Mouse (Mus musculus) forebrain, embryonic 12.5 days (tissue): ENCODE measurements around the gene Cyfip1. TPM values are rescaled to one million over a fixed set of nuclear protein-coding genes. Genes with fewer than 3 reads are reported as not detected.
"Not testable (repeated sequence)": the region's sequence is repeated elsewhere in the genome, so short reads cannot be mapped to it uniquely, and the experiment has no call there.

Experiments
- ATAC-seq: fragments of 200-750 bp; cut with Nextera tagmentation; 2 replicates; pipeline ENCODE4 v1.8.0; 2017; ENCODE audit warnings: moderate TSS enrichment; ENCODE audit not compliant: low FRiP score
- H3K27ac ChIP-seq: fragments of 300-500 bp; sonication (generic); 2 replicates; pipeline ENCODE4 v1.5.1; 2016; ENCODE audit warnings: mild to moderate bottlenecking
- H3K27me3 ChIP-seq: fragments of 300-500 bp; sonication (generic); 2 replicates; pipeline ENCODE4 v1.6.1; 2016; ENCODE audit warnings: mild to moderate bottlenecking
- H3K36me3 ChIP-seq: fragments of 300-500 bp; sonication (generic); replicated peaks from 2 replicates; pipeline ENCODE4 v1.6.1; 2016; ENCODE audit warnings: mild to moderate bottlenecking
- H3K4me1 ChIP-seq: fragments of 300-500 bp; sonication (generic); 2 replicates; pipeline ENCODE4 v1.6.1; 2016
- H3K4me2 ChIP-seq: fragments of 300-500 bp; sonication (generic); 2 replicates; pipeline ENCODE4 v1.6.1; 2016; ENCODE audit warnings: mild to moderate bottlenecking, moderate library complexity
- H3K4me3 ChIP-seq: fragments of 300-500 bp; sonication (generic); replicated peaks from 2 replicates; pipeline ENCODE4 v1.5.1; 2016; ENCODE audit warnings: mild to moderate bottlenecking
- H3K9ac ChIP-seq: fragments of 300-500 bp; sonication (generic); 2 replicates; pipeline ENCODE4 v1.6.1; 2016; ENCODE audit warnings: mild to moderate bottlenecking
- H3K9me3 ChIP-seq: fragments of 300-500 bp; sonication (generic); 2 replicates; pipeline ENCODE4 v1.6.1; 2016
- WGBS: fragments of 180-500 bp; shearing (Covaris S2); methylation state at CpG from one replicate; pipeline ENCODE4 v1.1.7; 2016; 5-methylcytosine and 5-hydroxymethylcytosine counted together
- polyA plus RNA-seq: library from polyadenylated mRNA; unstranded; fragments of >200 nt; fragmentation: Nextera tagmentation; extraction: Ambion mirVana; gene quantifications from 2 replicates; pipeline ENCODE4 v1.2.1, GENCODE M21; 2016

The Cyfip1 gene
- polyA plus RNA-seq, 1 experiment from 2014 or later, result 79.7 TPM

DNA sequence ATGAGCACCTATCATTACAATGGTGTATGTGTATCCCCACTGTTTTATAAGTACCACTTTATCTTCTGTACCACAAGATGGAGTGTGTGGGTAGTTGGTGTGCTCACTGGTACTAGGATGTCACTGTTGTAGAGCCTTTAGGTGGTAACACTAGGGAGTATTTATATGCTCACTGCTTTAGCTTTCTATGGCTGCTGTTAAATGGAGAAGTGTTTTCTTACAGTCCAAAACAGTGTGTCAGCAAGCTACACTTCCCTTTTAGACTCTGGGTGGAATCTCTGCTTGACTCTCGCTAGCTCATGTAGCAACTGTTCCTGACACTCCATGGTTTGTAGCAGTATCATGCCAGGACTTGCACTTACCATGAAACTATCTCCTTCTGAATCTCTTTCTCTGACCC is 68.0 kb downstream of the Cyfip1 start:
- ATAC-seq, result no peak
- Histone ChIP-seq H3K27me3 (no peaks in the 10 kb centered on the region), H3K4me1 (no peaks in the 10 kb centered on the region), H3K9me3 (no peaks in the 10 kb centered on the region), H3K9ac (no peak overlapping the region), H3K36me3 (peaks cover 80% of the 10 kb centered on the region), H3K4me2 (no peak overlapping the region), H3K27ac (no peak overlapping the region), H3K4me3 (no peak overlapping the region)
- WGBS, result 94% methylated on average over 1 of the region's 1 CpGs

DNA sequence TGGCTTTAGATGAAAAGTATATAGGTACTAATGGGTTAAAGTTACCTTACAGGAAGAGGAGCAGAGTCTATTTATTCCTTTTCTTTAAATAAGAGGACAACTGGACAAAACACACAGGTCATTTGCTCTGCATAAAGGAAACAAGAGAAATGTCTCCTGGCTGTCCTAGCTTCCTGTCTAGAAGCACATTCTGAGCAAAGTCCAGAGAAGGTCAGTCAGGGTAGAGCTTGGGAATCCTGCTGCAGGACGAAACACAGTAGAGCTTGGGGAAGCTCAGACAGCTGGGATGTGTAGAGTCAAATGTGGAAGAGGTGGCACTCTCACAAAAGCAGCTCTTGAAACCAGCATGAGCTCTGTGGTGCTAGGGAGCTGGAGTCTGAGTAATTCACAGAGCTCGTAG is 68.8 kb downstream of the Cyfip1 start:
- peaks cover 80% of the 10 kb centered on the region for H3K36me3 ChIP-seq
- WGBS, result 88% methylated on average over 2 of the region's 2 CpGs
- no peaks in the 10 kb centered on the region for H3K4me1 ChIP-seq
- no peaks in the 10 kb centered on the region for H3K9me3 ChIP-seq
- no peaks in the 10 kb centered on the region for H3K27me3 ChIP-seq
- no peak overlapping the region for H3K4me3 ChIP-seq
- H3K9ac ChIP-seq, result no peak overlapping the region
- H3K27ac ChIP-seq, result no peak overlapping the region
- no peak for ATAC-seq
- H3K4me2 ChIP-seq, result no peak overlapping the region

DNA sequence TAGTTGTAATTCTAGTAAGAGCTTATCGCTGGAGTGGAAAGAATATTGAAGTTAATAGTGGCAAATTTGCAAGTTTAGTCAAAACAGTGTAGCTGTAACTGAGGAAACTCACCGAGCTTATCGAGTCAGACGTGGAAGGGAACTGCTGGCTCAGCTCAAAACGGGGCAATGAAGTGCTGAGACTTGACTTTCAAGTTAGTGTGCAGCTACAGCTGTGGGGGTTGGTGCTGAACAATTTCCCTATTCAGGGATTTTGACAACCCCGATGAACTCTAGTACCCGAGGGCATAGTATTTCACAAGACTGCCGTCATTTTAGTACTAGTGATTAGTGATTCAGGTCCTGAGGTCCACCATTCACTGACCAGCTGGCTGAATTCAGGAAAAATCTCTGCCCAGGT is 69.8 kb downstream of the Cyfip1 start:
- peaks cover 78% of the 10 kb centered on the region for H3K36me3 ChIP-seq
- 89% methylated on average over 8 of the region's 8 CpGs for WGBS
- H3K4me1 ChIP-seq, result no peaks in the 10 kb centered on the region
- H3K27ac ChIP-seq, result no peak overlapping the region
- H3K9me3 ChIP-seq, result no peaks in the 10 kb centered on the region
- H3K9ac ChIP-seq, result no peak overlapping the region
- no peaks in the 10 kb centered on the region for H3K27me3 ChIP-seq
- H3K4me3 ChIP-seq, result no peak overlapping the region
- H3K4me2 ChIP-seq, result no peak overlapping the region
- ATAC-seq, result no peak

DNA sequence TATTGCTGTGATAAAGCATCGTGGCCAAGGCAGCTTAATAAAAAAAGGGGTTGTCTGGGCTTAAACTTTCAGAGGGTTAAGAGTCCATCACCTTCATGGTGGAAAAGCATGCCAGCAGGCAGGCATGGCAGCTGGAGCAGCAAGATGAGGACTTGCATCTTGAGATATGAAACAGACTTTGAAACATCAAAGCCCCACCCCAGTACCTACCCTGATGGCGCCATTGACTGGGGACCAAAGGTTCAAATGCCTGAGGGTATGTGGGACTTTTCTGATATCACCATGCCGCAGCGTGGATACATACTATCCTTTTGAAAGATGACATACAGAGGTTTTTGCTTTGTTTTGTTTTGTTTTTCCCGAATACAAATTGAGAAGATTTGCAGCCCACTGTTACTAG is 70.6 kb downstream of the Cyfip1 start:
- H3K4me2 ChIP-seq, result no peak overlapping the region
- H3K9me3 ChIP-seq, result no peaks in the 10 kb centered on the region
- H3K36me3 ChIP-seq, result peaks cover 82% of the 10 kb centered on the region
- no peak overlapping the region for H3K4me3 ChIP-seq
- no peak for ATAC-seq
- H3K4me1 ChIP-seq, result no peaks in the 10 kb centered on the region
- no peak overlapping the region for H3K27ac ChIP-seq
- WGBS, result 96% methylated on average over 5 of the region's 5 CpGs
- no peak overlapping the region for H3K9ac ChIP-seq
- H3K27me3 ChIP-seq, result no peaks in the 10 kb centered on the region

DNA sequence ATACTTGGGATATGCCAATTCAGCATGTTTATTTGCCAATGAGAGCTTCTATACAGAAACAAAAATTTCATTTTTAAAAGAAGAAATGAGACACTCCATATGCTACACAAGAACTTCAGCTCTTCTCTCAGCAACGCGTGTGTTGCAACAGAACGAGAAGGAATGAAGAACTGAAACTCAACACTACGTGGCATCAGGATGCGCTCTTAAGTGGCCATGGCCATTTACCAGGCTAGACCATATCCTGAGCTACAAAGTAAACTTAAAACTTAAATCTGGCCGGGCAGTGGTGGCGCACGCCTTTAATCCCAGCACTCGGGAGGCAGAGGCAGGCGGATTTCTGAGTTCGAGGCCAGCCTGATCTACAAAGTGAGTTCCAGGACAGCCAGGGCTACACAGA is 76.8 kb downstream of the Cyfip1 start:
- WGBS, result 97% methylated on average over 11 of the region's 11 CpGs
- not testable (repeated sequence) for H3K4me2 ChIP-seq, H3K9ac ChIP-seq, H3K4me3 ChIP-seq, H3K4me1 ChIP-seq, ATAC-seq, H3K9me3 ChIP-seq, H3K27ac ChIP-seq, H3K27me3 ChIP-seq
- peaks cover 83% of the 10 kb centered on the region for H3K36me3 ChIP-seq

DNA sequence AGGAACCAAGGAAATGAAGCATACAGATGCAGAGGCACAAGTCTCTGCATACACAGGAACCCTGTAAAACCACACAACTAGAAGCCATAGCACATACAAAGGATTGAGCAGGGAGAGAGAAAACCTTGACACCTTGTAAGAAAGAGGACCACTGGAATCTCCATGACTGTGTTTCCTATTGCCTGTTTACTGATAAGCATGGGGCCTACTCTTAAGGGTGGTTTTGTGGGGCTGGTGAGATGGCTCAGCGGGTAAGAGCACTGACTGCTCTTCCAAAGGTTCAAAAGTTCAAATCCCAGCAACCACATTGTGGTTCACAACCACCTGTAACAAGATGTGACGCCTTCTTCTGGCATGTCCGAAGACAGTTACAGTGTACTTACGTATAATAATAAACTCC is 85.7 kb downstream of the Cyfip1 start:
- H3K36me3 ChIP-seq, result peaks cover 63% of the 10 kb centered on the region

DNA sequence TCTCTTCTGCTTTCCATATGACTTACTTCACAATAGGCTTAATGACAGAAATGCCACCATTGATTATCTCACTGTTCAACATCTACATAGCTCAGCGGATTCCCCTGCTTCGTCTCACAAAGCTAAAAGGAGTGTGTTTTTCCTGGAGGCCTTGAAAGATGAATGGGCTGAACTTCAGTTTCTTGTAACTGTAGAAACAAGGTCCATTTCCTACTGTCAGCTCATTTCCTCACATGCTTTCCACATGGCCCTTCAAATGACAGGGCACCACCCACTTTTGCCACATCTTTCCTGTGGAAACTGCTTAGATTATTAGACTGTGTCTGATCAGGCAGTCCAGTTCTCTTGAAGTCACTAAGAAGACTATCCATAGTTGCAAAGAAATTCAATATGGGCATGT is 87.1 kb downstream of the Cyfip1 start:
- ATAC-seq, result no peak
- no peak overlapping the region for H3K4me2 ChIP-seq
- H3K4me1 ChIP-seq, result no peaks in the 10 kb centered on the region
- H3K4me3 ChIP-seq, result no peak overlapping the region
- peaks cover 49% of the 10 kb centered on the region for H3K36me3 ChIP-seq
- no peak overlapping the region for H3K27ac ChIP-seq
- H3K9ac ChIP-seq, result no peak overlapping the region
- no peaks in the 10 kb centered on the region for H3K27me3 ChIP-seq
- no peaks in the 10 kb centered on the region for H3K9me3 ChIP-seq
- 90% methylated on average over 2 of the region's 2 CpGs for WGBS

More for the DNA sequence above, 85.7 kb downstream of the Cyfip1 start:
- ATAC-seq, result no peak
- Histone ChIP-seq H3K27me3 (no peaks in the 10 kb centered on the region), H3K9ac (no peak overlapping the region), H3K4me3 (no peak overlapping the region), H3K4me1 (no peaks in the 10 kb centered on the region), H3K9me3 (no peaks in the 10 kb centered on the region), H3K27ac (no peak overlapping the region), H3K4me2 (no peak overlapping the region)
- WGBS, result 97% methylated on average over 4 of the region's 4 CpGs

DNA sequence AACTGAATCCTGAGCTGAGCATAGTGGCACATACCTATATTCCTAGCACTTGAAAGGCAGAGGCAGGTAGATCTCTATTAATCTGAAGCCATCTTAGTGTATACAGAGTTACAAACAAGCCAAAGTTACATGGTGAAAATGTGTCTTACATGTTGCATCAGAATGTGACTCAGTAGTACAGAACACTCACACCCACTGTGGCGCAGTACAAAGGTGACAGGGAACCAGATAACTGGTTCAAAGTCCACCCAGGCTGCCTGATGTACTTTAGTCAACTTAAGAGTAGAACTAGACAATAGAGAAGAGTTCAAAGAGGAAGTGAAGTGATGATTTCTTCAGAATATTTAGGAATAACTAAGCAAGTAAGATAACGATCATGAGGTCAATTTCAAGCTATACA is 93.5 kb downstream of the Cyfip1 start:
- no peaks in the 10 kb centered on the region for H3K9me3 ChIP-seq
- WGBS, result 95% methylated on average over 2 of the region's 2 CpGs
- peaks cover 25% of the 10 kb centered on the region for H3K36me3 ChIP-seq
- H3K27me3 ChIP-seq, result no peaks in the 10 kb centered on the region
- no peak overlapping the region for H3K4me2 ChIP-seq
- H3K27ac ChIP-seq, result no peak overlapping the region
- ATAC-seq, result no peak
- H3K9ac ChIP-seq, result no peak overlapping the region
- H3K4me3 ChIP-seq, result no peak overlapping the region
- H3K4me1 ChIP-seq, result no peaks in the 10 kb centered on the region

DNA sequence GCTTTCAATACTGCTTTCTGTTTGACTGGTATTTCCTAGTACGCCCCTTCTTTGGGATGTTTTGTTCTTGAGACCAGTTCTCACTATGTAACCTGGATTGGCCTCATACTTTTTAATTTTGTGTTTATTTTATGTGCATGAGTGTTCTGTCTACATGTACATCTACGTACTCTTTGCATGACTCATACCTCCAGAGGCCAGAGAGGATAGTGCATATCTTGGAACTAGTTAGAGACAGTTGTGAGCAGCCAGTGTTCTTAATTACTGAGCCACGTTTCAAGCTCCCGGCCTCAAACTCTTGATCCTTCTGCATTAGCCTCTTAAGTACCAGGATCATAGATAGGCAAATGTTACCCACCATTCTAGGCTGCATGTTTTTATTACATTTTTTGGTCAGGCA is 96.8 kb downstream of the Cyfip1 start:
- no peak overlapping the region for H3K27ac ChIP-seq
- WGBS, result 91% methylated on average over 4 of the region's 4 CpGs

DNA sequence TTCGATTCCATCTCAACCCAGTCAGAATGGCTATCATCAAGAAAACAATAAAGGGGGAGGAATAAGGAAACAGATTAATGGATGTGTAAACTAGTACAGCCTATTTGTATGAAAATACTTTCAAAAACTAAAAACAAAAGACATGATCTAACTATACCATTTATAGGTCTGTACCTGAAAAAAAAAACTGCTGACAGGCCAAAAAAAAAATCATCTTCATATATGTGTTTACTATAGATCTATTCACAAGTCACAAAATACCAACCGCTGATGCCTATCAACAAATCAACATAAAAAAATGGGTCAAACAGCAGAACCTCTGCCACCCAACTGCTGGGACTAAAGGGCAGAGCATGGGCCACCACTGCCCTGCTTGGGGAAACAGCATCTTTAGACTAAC is 114.5 kb downstream of the Cyfip1 start:
- Histone ChIP-seq H3K4me2 (no peak overlapping the region), H3K9me3 (peaks cover 8% of the 10 kb centered on the region; the same call in 1 of the 2 replicates), H3K9ac (no peak overlapping the region), H3K36me3 (peaks cover 8% of the 10 kb centered on the region; the same call in 1 of the 2 replicates), H3K27ac (no peak overlapping the region), H3K4me1 (peaks cover 5% of the 10 kb centered on the region), H3K27me3 (no peaks in the 10 kb centered on the region), H3K4me3 (no peak overlapping the region)
- no peak for ATAC-seq
- 91% methylated on average over 2 of the region's 2 CpGs for WGBS

More for the DNA sequence above, 96.8 kb downstream of the Cyfip1 start:
- Histone ChIP-seq H3K9me3 (no peaks in the 10 kb centered on the region), H3K27me3 (no peaks in the 10 kb centered on the region), H3K4me2 (no peak overlapping the region), H3K4me3 (no peak overlapping the region), H3K9ac (no peak overlapping the region), H3K36me3 (peaks cover 26% of the 10 kb centered on the region), H3K4me1 (no peaks in the 10 kb centered on the region)
- ATAC-seq, result no peak

DNA sequence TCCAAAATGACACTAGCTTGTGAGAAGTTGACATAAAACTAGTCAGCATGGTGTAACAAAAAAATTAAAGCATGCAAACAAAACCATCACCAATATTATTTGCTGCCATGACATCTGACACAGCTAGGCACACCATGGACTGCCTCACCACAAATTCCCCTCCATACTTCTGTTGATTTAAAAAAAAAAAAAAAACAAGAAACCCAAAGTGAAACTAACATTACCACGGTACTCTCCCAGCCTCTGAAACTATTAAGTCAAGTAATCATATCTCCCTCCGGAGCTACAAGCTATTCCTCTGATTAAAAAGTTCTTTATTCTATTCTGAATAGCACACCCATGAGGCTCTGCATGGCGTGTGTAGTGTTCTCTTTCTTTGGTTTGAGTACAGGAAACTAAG is 115.6 kb downstream of the Cyfip1 start:
- Histone ChIP-seq H3K9me3 (peaks cover 8% of the 10 kb centered on the region; the same call in 1 of the 2 replicates), H3K36me3 (peaks cover 8% of the 10 kb centered on the region; the same call in 1 of the 2 replicates), H3K27me3 (no peaks in the 10 kb centered on the region), H3K9ac (no peak overlapping the region), H3K4me2 (no peak overlapping the region), H3K4me1 (peaks cover 6% of the 10 kb centered on the region), H3K4me3 (no peak overlapping the region), H3K27ac (no peak overlapping the region)
- 88% methylated on average over 3 of the region's 3 CpGs for WGBS
- no peak for ATAC-seq

DNA sequence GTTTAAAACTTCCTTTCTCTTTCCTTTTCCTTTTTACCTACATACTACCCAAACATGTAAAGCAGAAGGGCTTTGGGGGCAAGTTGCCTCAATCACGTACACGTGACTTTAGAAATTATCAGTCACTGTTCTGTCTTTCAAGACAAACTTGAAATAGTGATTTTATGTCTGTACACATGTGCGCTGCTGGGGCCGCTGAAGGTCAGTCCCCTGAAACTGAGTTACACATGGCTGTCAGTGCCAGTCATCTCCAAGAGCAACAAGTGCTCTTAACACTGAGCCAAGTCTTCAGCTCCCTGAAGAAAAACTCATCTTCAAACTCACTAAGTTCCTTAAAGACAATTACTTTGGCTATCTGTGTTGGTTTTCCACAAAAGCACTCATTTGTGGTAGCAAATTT is 116.4 kb downstream of the Cyfip1 start:
- Histone ChIP-seq H3K4me3 (no peak overlapping the region), H3K4me1 (peaks cover 8% of the 10 kb centered on the region), H3K4me2 (no peak overlapping the region), H3K36me3 (peaks cover 8% of the 10 kb centered on the region; the same call in 1 of the 2 replicates), H3K27ac (no peak overlapping the region), H3K9me3 (peaks cover 8% of the 10 kb centered on the region; the same call in 1 of the 2 replicates), H3K9ac (no peak overlapping the region), H3K27me3 (no peaks in the 10 kb centered on the region)
- 96% methylated on average over 4 of the region's 4 CpGs for WGBS
- ATAC-seq, result no peak

DNA sequence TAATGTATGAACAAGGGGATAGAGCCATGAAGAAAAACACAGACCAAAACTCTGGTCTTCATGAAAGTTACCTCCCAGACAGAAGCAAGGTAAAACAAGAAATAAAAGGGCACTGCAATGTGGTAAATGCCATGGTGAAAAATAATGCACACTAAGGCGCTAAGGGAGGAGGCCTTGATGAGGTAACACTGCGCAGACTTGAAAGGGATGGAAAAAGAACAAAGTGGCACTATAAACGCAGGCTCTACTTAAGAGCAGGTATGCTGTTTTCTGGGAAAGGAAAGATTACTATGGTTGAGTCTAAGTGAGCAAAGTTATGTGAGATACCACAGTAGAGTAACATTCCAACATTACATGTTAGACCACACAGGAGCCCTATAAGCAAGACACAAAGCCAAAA is 118.3 kb downstream of the Cyfip1 start:
- no peak for ATAC-seq
- Histone ChIP-seq H3K9ac (no peak overlapping the region), H3K9me3 (no peaks in the 10 kb centered on the region), H3K27ac (no peak overlapping the region), H3K4me2 (no peak overlapping the region), H3K4me3 (no peak overlapping the region), H3K27me3 (no peaks in the 10 kb centered on the region), H3K4me1 (peaks cover 10% of the 10 kb centered on the region), H3K36me3 (no peaks in the 10 kb centered on the region; the same call in 1 of the 2 replicates)
- WGBS, result 95% methylated on average over 3 of the region's 3 CpGs
